Mouse (Mus musculus) gastrocnemius, adult 2 months (tissue): ENCODE measurements around the gene Lrrc72. TPM values are rescaled to one million over a fixed set of nuclear protein-coding genes. Genes with fewer than 3 reads are reported as not detected.

Source experiments
- DNase-seq: peaks from one replicate; pipeline ENCODE4 v3.0.0; 2022
- H3K27ac ChIP-seq: fragments of 200-600 bp; 2 replicates; pipeline ENCODE4 v1.8.1; 2022; ENCODE audit warnings: mild to moderate bottlenecking
- H3K4me3 ChIP-seq: fragments of 200-600 bp; 2 replicates; pipeline ENCODE4 v1.8.1; 2022; ENCODE audit warnings: mild to moderate bottlenecking, moderate library complexity
- CTCF ChIP-seq: fragments of 200-600 bp; IDR thresholded peaks from 2 replicates; pipeline ENCODE4 v1.8.1; 2022; ENCODE audit warnings: antibody characterized with exemption, mild to moderate bottlenecking, moderate library complexity
- intact Hi-C: fragments of 180-260 bp; cut with DNase I; formaldehyde crosslinking; loops from one replicate; pipeline ENCODE4 v1.15.1; 2025
- long read RNA-seq, 2 experiments: library from polyadenylated mRNA; stranded (forward); transcript quantifications; one replicate each; pipeline ENCODE4 v2.0.0; 2021
- total RNA-seq, 2 experiments: library from RNA; stranded (reverse); gene quantifications; 2 replicates each; pipeline ENCODE4 v1.2.3; 2021

Gene Lrrc72
- not detected for total RNA-seq
- long read RNA-seq, experiment 1: 0 reads
- long read RNA-seq, experiment 2: 0 reads

DNA sequence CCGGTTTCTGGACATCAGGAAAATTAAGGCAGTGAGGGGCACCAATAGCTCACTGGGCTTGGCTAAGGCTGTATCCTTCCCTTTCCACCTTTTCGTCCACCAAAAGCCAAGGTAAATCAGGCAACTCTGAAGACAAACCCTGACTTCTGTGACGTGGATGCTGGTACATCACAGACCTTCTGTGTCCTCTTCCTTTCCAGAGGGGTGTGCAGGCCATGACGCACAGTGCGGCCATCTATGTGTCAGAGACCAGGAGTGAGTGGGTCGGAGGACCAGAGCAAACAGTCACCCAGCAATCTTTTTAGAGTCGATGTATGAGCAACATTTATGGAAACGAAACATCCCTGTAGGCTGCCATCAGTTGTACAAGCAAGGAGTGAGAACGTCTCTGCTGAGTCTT lies at the start of gene Lrrc72:
TSS of gene Lrrc72 (minus strand) at position 101 of the 400 bp plus-strand sequence.
- intact Hi-C loops: no loop called here
- Histone ChIP-seq H3K4me3 (no peak within 1 kb of the TSS), H3K27ac (no peak within 1 kb of the TSS)
- no peak for TF ChIP-seq CTCF
- no peak for DNase-seq

DNA sequence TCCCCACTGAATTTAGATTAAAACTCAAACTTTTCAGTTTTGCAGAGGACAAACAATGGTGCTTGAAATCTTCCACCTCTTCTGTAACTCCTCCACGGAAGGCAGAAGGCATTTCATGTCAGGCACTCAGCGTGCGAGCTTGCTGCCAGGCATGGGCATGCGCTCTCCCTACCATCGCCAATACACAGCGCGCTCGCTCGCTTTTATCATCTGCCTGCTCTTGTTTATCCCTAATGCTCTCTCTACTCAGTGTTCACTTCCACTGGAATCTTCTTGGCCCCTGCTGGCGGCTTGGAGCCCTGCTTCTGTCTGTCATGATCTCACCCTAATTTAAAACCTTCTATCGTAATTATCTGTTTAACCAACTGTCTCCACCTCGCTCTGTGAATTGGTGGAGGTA lies 49.1 kb upstream of the Lrrc72 start:
- no peak for DNase-seq
- no peak for TF ChIP-seq CTCF
- Histone ChIP-seq H3K27ac (no peak overlapping the region), H3K4me3 (no peak overlapping the region)
- intact Hi-C loops: no loop called here

DNA sequence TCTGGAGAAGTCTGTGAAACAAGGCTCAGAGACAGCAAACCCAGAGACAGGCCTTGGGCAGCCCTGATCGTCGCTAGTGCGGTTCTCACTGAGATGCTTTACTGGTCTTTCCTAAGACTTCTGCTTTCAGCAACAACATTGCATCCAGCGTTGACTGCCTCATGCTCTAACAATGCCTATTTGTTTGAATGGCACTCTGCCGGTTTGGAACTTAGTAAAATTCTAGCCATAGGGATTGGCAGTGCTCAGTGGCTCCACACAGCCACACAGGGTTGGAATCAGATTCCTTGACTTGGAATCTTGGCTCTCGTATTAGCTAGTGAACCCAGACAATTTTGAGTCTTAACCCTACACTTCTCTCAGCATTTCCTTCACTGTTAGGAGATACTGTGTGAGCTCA lies 38.1 kb upstream of the Lrrc72 start:
- TF ChIP-seq CTCF: no peak
- DNase-seq: no peak
- H3K4me3 ChIP-seq: no peak overlapping the region
- intact Hi-C loops: no loop called here
- H3K27ac ChIP-seq: no peak overlapping the region

DNA sequence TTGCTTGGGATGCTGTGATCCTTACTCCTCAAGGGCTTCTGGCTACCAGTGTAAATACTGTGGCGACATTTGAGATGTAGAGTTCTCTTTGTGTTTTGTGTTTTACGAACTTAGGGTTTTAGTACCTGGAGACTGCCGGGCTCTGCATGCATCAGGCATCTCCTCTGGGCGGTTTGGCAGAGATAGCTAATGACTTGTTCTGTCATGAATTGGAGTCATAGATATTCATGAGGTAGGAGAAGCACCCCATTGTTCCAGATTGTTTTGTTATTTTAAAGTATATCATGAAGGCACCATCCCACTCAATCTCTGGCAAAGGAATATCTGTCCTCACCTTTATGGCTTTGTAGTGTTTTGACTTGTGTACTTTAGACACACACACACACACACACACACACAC lies 37.3 kb upstream of the Lrrc72 start:
- H3K27ac ChIP-seq: no peak overlapping the region
- no peak for TF ChIP-seq CTCF
- no peak overlapping the region for H3K4me3 ChIP-seq
- intact Hi-C loops: no loop called here
- DNase-seq: no peak

DNA sequence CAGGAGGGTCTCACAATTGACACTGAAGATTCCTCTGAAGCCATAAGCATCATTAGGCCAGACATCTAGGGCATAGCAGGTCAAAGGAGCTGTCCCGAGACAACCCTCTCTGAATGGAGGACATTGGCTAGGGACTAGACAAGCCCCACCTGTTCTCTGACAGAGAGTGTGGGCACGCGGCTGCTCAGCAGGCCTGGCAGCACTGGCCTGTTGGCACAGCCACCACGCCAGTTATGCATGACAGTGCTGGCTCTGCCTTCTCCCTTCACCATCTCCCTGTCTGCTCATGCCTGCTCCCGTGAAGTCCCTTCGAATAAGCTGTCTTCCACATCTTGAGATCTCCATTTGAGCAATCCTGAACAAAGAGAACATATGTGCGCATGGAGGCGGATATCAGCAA lies 36.4 kb upstream of the Lrrc72 start:
- peak; percentile 67 for DNase-seq
- intact Hi-C loops: no loop called here
- no peak for TF ChIP-seq CTCF
- Histone ChIP-seq H3K4me3 (no peak overlapping the region), H3K27ac (no peak overlapping the region)

DNA sequence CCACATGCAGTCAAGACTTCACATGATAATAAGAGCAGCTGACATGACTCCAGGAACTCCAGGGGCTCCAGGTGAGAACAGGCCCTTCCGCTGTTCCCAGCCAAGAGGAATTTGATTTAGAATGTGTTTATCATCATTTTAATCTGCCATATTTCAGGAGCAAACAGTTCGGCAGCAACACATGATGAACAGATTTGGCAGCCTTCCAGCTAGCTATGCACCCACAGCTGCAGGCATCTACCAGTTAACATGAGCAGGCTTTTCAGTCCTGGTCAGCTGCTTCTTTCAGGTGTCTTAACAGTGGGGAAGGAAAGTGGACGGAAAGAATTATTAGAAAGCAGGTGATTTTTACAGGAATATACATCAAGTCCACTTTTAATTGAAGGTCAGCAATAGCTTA lies 21.6 kb upstream of the Lrrc72 start:
- H3K27ac ChIP-seq: no peak overlapping the region
- no peak overlapping the region for H3K4me3 ChIP-seq
- intact Hi-C loops: no loop called here
- TF ChIP-seq CTCF: no peak
- DNase-seq: no peak

DNA sequence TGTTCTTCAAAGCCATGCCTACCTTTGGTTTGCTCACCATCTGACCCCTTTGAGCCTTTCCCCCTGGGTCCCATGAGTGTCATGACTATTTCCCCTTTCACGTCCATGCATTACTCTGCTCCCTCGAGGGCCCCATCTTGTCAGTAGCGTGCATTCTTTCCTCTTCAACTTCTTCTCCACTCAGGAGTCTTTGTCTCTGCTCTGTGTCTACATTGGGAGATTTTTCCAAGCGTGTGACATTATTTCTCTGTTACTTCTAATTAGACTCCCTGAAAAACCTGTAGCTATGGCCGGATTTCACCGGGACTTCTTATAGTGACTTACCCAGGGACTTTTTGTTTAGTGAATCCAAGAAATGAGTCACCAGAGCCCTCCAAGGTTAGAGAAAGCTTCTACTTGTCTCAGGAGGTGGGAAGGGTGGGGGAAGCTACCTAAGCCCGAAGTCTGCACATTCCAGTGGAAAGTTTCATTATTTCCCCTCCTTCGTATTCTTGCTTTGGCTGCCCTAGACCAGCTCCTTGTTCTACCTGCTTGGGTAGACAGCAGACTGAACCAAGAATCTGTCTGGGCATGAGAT lies 14.6 kb upstream of the Lrrc72 start:
- H3K27ac ChIP-seq: no peak overlapping the region
- intact Hi-C loops: no loop called here
- no peak for TF ChIP-seq CTCF
- no peak overlapping the region for H3K4me3 ChIP-seq
- no peak for DNase-seq

DNA sequence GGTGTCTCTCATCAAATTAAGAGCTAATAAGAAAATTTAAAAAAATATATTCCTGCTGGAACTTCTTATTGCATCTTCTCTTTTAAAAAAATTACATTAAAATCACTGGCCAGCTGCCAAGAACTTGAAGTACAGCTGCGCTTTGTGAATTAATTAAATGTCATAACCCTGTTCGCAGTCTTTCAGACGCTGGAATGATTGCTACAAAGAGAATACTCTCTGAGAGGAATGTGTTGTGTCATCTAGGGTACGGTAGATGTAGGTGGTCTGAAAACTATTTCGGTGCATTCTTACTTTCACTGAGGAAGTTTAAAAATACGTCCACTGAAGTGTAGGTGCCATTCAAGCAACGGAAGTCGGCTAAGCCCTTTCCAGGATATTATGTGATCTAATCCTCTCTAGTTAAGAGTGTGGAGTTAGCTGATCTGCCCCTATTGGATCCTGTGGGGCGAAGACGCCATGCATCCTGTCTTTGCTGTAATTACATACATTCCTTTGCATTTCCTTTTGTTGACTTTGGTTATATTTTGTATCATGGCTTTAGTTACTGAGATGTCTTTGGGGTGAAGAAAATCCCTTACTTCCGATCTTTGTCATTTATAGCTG lies 9.0 kb upstream of the Lrrc72 start:
- no peak for DNase-seq
- TF ChIP-seq CTCF: no peak
- Histone ChIP-seq H3K4me3 (no peak overlapping the region), H3K27ac (no peak overlapping the region)
- intact Hi-C loops: no loop called here

DNA sequence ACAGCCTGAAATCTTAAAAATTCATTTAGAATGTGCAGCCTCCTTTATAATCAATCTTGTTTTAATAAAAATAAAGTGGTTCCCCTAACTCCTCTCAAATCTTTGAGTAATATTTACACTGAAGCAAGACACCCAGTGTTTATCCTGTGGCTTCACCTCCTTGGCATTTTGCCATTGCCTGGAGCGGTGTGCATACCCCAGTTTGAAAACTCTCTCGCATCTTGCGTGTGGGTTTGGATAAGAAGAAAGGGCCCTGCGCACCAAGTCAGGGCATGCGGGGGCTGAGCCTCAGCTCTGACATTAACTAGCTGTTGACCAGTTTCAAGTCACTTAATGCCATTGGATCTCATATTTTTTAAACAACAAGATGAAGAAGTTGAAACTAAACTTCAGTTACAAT lies 2.2 kb upstream of the Lrrc72 start:
- no peak overlapping the region for H3K27ac ChIP-seq
- intact Hi-C loops: no loop called here
- no peak for TF ChIP-seq CTCF

DNA sequence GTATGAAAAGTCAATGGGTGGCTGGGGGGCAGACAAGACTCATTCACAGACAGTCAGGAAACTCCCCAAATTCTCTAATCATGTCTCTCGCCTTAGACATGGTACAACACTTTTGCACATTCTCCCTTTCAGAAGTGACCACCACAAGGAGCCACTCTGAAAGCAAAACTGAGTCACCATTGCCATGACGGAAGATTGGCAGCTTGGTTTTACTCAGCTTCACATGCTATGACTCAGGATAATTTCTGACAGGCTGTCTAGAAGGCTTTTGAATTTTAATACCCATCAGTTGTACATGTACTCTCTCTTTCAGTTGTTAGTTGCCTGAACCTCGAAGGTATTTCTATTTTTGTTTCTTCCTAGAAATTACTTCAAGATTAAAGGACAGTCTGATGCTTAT lies 12.0 kb downstream of the Lrrc72 start:
- intact Hi-C loops: no loop called here
- TF ChIP-seq CTCF: no peak
- H3K4me3 ChIP-seq: no peak overlapping the region
- H3K27ac ChIP-seq: no peak overlapping the region
- DNase-seq: no peak

More for the DNA sequence above, 2.2 kb upstream of the Lrrc72 start:
- no peak overlapping the region for H3K4me3 ChIP-seq
- no peak for DNase-seq

DNA sequence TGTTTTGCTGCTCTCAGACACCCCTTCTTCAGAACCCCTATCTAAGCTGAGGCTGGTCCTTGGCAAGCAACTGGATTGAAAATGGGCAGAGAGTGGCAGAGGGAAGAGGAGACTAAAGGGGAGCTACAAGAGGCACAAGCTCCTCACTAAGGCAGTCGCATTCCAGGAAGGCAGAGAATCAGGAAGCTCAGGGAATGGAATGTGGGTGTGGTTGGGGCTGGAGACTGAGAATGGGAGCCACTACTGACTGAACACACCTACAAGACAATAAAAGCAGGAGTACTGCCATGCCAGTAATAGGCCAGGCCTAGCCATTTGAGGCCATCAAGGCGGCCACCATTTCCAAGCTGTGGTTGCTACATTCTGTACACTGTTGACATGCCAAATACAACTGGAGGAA lies 21.8 kb downstream of the Lrrc72 start:
- TF ChIP-seq CTCF: no peak
- Histone ChIP-seq H3K27ac (no peak overlapping the region), H3K4me3 (no peak overlapping the region)
- intact Hi-C loops: no loop called here
- DNase-seq: no peak

DNA sequence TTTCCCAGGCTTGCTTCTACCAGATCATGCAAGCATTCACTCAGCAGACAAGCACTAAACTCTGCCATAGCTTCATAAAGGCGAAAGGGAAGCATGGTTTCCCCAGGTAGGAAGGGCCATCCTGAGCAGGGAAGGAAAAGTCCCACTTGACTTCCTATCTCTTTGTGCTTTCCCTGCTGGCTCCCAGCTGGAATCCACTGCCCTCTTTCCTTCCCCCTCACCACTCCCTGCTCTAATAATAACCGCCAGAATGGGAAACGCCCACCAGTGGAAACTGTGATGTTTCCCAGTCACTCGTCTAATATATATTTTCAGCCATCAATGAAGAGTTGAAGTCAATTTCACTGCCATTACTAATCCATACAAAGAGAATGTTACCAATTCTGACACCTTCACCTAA lies 28.8 kb downstream of the Lrrc72 start:
- intact Hi-C loops: no loop called here
- no peak for DNase-seq

DNA sequence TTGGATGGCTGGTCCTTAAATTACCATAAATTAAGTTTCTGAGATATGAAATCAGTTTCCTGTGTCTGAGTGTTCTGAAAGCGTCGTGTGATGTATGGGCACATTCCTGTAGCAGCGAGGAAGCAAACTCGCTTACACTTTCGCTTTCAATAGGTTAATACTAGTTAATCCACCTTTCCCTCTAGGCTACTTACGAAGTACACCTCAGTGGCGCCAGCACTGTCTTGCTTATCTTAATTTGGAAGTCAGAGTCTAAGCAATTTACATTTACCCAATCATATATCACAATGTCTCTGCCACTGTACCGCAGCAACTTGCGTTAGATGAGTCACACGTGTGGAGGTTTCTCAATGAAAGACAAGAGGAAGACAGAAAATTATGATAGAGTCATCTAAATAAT lies 36.3 kb downstream of the Lrrc72 start:
- no peak for TF ChIP-seq CTCF
- DNase-seq: no peak
- no peak overlapping the region for H3K27ac ChIP-seq
- intact Hi-C loops: loop anchor here (10.0 kb wide), 2 partner anchors 168 to 322 kb away; partner anchors contain the start of genes D630036H23Rik and Ispd
- H3K4me3 ChIP-seq: peak overlapping the region; percentile 45

More for the DNA sequence above, 28.8 kb downstream of the Lrrc72 start:
- no peak for TF ChIP-seq CTCF
- Histone ChIP-seq H3K4me3 (no peak overlapping the region), H3K27ac (no peak overlapping the region)

DNA sequence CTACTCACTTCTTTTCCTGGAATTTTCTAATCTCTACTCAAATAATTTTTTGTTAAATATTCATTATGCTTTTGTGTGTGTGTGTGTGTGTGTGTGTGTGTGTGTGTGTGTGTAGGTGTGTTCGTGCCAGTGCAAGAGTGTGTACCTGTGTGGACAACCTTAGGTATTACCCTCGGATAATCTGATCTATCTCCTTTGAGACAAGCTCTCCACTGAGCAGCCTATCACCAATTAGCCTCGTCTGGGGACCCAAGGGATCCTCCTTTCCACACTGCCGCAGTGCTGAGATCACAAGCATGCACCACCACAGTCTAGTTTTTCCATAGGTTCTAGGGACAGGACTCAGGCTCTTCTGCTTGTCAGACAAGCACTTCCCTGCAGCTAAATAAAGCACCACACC lies 37.0 kb downstream of the Lrrc72 start:
- intact Hi-C loops: loop anchor here (10.0 kb wide), 2 partner anchors 169 to 321 kb away; partner anchors contain the start of genes D630036H23Rik and Ispd
- H3K27ac ChIP-seq: no peak overlapping the region
- no peak for DNase-seq
- H3K4me3 ChIP-seq: peak overlapping the region; percentile 45
- TF ChIP-seq CTCF: no peak
